Mouse (Mus musculus) kidney, postnatal 10 days (tissue): ENCODE results near the gene Esyt2.

Experiments
- DNase-seq: peaks from one replicate; pipeline ENCODE4 v3.0.0; 2021; ENCODE audit warnings: mixed read lengths

Gene Esyt2

DNA sequence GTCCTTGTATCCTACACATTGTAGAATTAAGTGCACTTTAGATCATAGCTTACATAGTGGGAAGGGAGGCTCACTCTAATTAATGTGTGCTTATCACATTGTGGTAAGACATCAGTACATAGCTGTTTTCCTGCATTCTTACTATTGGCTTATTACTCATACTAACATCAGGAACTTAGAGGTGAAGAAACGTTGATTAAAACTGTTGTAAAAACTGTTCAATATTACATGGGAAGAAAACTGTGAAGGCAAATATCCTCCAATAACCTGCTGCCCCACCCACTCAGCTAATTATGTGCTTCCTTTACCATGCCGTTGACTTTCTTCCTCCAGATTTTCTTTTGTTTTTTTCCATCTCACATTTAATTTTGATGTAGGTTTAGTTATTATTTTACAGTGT, 87.9 kb downstream of the Esyt2 start:
- DNase-seq: no peak

DNA sequence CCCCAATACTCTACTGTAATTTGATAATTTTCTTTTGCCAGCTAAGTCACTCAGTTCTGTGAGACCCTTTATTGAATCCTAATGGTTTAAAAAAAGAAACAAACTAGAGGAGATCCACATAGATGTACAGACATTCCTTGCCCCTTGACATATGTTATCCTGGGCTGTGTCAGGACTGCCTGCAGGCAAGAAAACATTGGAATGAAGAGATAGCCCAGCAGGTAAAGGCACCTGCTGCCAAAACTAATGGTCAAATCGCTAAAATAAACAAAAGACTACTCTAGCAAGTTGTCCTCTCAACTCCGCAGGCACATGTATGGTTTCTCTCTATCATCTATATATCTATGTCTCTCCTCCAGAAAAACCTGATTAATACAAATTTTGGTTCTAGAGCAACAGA, 102.1 kb downstream of the Esyt2 start:
- no peak for DNase-seq

DNA sequence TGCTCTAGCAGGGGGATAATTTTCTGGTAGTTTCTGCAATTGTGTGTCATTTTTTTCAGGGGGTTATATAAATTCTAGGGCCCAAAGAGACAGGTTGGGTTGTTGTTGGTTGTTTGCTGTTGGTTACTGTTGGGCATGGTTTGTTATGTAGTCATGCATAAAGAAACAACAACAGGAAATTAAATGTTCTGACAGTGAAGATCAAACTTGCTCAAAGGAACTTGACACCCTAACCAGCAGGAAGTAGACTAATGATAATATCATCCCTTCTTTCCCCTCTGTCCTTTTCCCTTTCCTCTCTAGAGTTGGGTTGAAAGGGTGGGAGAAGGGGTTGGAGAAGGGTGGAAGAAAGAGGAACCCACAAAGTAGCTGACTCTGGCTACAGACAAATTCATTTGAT, 103.0 kb downstream of the Esyt2 start:
- no peak for DNase-seq

DNA sequence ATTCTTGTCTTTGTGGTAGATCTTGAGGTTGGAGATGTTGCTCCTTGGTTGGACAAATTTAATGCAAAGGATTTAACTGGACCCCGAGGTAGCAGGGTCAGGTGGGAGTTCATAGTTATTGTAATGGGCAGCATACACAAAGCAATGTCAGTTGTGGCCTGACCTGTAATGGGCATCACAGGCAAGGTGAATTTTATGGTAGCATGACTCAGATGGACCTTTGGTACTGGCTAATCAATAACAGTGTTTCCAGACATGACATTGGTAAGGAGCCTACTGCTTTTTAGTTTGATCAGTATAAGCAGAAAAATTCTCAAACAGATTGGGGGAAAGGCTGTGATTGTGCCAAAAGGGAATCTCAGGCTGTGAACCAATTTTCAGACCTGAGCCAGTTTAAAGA, 105.8 kb downstream of the Esyt2 start:
- no peak for DNase-seq

DNA sequence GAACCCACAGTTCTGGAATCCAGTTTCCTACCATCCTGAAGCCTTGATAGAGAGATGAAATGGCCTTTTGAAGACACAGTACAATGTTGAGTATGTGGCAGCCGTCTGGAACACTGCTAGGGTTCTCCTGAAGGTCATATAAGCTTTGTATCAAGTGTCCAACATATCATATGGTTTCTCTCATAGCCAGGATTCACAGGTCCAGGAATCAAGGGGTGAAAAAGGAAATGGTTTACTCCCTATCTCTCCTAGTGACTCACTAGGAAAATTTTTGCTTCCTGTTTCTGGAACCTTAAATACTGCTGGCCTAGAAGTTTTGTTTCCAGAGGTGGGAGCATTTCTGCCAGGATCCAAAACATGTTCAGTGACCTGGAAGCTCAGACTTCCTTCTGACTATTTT, 108.9 kb downstream of the Esyt2 start:
- no peak for DNase-seq

DNA sequence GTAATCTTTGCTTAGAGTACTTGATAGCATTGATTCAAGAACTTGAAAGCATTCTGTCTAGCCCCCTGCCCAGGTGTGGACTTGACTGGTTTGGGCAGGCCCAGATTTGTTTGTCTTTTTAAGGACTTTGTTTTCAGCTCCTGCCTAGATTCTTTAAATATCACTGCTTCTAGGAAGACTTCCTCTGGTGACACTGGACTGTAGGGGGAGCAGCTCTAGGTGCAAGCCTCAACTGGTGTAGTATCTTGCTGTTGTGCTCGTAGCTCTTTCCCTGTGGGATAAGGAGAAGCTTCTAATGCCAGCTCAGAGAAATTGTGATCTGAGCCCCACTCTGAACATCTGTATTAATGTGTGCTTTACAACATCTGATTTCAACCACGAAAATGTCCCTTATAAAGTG, 113.3 kb downstream of the Esyt2 start:
- no peak for DNase-seq

DNA sequence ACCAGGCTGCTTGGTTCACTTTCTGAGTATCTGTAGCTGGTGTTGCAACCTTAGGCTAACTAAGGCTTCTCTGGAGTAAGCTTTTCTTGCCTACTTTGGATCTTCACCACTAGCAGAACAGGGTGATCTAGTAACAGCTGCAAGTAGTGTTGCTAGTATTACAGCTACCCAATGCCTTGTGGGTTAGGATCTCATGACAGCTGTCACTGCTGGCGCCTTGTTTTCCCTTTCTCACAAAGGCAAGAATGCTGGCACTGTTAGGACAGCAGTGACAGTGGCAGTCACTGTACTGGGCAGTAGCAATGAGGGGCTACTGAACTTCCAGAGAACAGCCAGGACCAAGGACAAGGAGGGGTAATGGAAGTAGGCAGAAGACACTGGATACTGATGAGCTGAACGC, 114.3 kb downstream of the Esyt2 start:
- no peak for DNase-seq

DNA sequence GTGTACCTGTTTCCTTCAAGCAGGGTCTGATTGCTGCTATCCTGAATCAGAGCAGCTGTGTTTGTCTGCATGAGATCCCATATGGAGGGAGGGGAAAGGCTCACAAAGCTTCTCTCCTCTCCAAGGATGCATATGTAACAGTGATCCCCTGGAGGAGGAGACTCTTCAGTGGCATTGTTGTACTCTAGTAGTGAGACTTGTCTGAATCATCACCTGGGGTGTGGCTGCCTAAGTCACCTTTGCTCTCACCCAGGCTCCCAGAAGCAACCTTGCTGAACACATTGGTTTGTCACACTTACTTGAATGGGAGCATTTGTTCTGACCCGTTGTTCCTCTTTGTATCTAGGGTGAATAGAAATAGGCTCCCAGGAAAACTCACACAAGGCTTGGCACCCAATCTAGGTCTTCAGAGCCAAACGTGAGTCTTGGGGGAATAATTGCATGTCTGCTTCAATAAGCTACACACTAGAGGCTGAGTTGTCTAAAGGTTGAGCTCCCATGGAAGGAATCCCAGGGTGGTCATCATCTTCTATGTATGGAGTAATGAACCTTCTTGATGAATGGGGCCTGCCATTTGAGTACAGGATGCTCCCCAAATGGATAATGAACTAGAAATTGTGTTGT, 115.2 kb downstream of the Esyt2 start:
- no peak for DNase-seq

DNA sequence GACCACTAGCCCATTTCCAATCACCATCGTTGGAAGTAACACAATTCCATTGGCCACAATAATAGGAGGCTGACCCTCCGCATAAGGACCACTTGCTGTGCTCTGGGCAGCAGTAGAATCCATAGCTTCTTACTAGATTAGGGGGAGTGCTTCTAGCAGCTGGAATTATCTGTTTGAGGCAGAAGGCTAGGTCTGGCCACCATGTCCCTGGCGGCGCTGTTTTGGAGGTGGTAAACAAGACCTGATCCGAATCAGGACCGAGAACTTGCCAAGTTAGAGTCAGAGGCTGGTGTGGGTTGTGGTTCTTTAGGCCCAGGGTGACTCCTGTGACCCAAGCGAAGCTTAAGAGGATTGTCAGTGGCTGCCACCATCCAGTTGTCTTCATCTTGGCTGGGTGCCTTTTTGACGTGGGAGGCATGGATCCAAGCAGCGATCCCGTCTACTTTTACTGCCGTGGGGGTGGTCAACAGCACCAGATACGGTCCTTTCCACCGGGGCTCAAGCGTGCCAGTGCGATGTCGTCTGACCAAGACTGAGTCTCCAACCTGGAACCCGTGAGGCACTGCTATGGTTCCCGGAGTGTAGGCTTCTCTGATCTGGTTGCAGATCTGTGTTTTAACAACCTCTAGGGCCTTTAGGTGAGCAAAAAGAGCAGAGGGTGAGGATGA, 123.2 kb downstream of the Esyt2 start:
- DNase-seq: peak; percentile 22

DNA sequence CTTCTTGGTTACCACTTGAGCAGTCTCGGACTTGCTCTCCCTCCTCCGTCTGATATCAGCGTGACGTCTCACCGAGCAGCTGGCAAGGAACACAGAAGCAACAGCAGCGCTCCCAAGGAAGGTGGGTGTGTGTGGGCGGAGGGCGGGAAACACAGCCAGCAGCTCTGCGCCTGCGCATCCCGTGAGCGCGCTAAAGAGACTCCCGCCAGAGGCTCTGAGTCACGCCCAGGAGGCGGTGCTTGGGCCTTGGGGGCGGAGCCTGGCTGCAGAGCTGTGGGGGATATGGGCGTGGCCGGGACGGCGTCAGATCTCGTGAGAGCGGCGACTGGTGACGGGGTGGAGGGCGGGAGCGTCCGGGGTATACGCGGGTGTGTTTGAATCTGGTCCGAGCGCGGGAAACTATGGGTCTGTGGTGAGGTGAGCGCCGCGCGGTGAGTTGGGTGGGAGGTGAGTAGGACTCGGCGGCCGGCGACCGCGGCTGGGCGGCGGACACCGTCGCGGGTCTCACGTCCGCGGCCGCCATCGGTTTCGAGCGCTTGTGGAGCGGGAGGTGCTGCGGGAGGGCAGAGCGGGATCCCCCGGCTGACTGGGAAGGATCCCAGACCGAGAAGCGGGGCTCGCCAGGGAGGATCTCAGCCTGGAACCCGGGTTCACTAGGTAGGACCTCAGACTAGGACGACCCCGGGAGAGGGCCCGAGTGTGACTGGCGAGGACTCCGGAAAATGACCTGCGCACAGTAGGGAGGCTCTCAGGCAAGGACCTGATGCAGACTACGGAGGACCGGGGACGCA, 124.2 kb downstream of the Esyt2 start, which contains the start of gene Ncapg2:
Gene Ncapg2, plus strand, starts transcription at position 358 of the 791 bp plus-strand sequence.
- DNase-seq: peak; percentile 100

DNA sequence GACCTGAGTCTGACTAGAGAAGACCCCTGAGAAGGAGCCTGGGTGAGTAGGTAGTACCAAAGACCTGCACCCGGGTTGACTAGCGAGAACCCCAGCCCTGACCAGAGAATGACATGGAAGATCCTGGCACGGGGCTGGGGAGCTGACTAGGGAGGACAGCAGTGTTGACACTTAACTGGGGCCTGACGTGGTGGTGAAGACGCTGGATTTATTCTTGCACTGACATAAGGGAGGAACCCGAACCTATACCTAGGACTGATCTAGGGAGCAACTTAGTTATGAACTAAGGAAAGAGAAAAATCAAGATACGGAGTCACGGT, 124.8 kb downstream of the Esyt2 start:
- no peak for DNase-seq

DNA sequence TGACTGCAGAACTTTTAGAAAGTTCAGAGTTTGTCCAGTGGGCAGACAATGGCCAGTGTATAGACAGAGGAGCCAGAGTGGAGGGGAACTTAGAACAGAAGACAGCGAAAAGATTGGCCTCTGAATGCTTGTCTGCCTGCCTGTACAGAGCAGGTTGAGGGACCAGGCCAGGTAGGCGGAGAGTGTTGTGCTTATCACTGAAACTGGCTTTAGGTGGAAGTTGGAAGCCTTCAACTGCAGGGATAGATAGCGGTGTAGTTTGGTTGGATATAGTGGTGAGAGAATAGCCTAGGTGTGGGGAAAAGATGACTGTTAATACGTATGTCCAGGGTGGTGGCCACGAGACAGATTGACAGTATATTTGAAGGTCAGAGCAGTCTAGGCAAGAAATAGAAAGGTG, 126.9 kb downstream of the Esyt2 start:
- no peak for DNase-seq

DNA sequence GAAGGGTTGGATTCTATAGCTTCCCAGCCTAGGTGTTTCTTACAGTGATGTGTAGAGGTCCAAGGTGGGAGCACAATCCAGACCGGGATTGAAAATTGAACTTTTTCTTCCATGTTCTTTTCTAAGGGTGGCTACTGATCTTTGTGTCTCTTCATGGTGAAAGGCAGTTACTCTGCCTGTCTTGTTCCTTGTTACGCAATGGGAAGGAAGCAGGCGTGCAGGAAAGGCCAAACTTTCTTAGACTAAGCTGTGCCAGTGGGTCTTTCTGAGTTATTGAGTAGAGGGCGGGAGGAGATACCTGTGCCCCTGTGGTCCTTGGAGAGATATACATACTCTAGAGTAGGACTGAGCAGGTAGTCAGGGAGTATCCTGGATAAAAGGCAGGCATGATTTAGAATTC, 133.9 kb downstream of the Esyt2 start:
- no peak for DNase-seq

DNA sequence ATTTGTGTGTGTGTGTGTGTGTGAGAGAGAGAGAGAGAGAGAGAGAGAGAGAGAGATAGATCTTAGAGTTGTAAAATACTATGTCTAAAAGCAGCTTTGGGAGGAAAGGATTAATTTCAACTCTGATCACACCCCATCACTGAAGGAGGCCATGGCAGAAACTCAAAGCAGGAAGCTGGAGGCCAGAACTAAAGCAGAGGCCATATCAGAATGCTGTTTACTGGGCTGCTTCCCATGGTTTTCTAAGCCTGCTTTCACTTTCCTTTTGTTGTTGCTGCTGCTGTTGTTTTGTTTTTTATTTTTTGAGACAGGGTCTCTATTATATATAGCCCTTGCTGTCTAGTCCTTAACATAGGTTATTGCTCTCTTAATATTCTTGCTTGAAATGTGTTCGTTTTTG, 135.5 kb downstream of the Esyt2 start:
- DNase-seq: no peak

DNA sequence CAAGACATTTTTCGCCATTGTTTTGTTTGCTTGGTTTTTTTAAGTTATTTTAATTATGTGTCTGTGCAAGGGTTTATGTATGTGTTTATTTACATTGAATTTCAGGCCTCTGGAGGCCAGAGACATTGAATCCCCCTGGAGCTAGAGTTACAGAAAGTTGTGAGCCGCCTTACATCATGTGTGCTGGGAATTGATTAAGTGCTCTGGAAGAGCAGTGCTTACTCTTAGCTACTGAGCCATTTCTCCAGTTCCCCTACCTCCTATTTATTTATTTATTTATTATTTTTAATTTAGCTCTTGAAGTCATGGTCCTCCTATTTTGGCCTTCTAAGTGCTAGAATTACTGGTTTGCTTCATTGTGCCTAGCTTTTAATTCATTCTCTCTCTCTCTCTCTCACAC, 140.7 kb downstream of the Esyt2 start:
- no peak for DNase-seq

DNA sequence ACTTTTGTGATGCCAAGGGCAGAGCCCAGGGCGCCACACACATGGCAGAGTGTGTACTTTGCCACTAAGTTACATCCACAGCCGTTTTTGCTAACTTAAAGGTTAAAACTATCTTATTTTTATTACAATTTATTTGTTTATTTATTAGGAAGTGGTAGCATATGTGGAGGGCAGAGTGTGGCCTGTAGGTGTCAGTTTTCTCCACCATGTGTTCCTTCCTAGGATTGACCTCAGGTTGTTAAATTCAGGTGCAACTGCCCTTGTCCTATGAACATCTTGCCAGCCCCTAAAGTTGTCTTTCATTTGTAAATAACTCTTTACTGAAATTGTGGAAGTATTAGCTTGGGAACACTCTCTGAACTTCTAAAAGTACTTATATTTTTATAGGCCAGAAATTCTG, 144.4 kb downstream of the Esyt2 start:
- no peak for DNase-seq

DNA sequence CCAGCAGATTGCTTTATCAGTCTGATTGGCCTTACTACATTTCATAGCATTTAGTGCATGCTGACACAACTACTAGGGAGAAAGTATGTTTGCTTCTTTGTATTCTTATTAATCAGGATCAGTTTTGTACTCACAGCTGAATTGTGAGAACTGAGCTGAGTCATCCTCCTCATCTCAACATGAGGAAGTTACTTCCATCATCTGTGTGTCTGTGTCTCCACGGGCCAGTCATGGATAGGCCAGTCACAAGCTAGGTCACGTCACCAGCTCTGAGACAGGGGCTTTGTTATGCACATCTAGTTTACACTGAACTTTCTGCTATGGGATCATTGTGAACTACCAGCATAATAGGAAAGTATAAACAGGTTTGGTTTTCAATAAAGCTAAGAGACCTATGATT, 152.7 kb downstream of the Esyt2 start:
- DNase-seq: no peak

DNA sequence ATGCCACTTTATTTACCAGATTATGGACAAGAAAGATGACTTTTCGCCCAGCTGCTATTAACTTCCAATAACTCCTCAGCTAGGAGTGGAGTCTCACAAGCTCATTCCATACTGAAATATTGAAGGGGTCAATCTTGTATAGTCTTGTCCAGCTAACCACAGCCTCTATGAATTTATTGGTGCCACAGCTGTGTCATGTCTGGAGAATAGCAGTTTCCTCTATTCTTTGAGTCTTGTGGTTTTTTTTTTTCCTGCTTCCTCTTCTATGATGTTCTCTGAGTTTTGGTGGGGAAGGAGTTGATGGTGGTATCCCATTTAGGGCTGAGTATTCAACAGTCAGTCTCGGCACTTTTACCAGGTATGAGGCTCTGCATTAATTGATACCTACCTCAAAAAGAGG, 154.2 kb downstream of the Esyt2 start:
- peak; percentile 12 for DNase-seq

DNA sequence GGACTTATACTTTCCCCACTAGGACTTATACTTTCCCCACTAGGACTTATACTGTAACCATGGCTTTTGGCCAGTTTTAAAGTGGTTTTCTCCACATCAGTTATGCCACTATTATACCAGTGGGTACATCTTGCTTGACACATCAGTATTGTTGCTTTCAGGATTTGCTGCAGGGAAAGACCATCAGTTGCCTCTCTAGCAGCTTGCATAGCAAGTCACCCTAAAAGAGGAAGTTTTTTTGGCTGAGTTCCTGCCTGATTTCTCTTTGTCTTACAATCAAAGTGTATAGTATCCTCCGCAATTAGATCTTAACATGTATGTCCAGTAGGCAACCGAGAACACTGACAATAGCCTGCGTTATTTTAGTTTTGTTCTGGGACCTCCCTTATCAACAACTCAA, 155.1 kb downstream of the Esyt2 start:
- no peak for DNase-seq

DNA sequence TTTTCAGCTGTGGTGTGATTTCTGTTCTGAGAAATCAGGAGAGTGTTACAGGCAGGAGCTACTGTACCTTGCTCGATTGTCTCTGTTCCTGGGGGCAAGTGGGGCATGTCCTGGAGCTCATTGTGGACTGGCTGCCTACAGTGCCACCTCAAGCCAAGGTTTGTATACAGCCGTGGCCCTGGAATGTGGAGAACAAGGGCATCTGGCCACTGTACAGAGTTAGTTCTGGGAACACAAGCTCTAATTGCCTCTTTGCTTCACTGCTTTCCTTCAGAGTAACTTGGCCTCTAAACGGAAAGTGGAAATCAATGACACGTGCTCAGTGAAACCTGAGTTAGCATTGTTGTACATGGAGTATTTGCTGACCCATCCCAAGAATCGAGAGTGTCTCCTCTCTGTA, 157.6 kb downstream of the Esyt2 start:
- peak; percentile 20 for DNase-seq
